Mouse (Mus musculus) hematopoietic stem cell, adult 5-6 weeks (primary cell): ENCODE measurements at regions not wholly inside any gene's neighbourhood (a gene's known extent, or its start where the extent isn't known, plus 50 kb on each side); places are given as distances from the start of the nearest gene placed in this dataset.
"Not testable (repeated sequence)": the region's sequence is repeated elsewhere in the genome, so short reads cannot be mapped to it uniquely, and the experiment has no call there.

Experiments used
- ATAC-seq, 2 experiments: fragments of 125-278 bp in 1 of 2; replicated peaks in 1 of 2; 2 replicates each; pipeline ENCODE4 v1.8.0; 2016 to 2017; ENCODE audit warnings: inconsistent platforms in 2 of 2, mild to moderate bottlenecking in 2 of 2, moderate number of reproducible peaks in 2 of 2, low read depth in 1 of 2, moderate TSS enrichment in 1 of 2; ENCODE audit not compliant: low FRiP score in 2 of 2, poor library complexity in 2 of 2, severe bottlenecking in 2 of 2, insufficient read depth in 1 of 2, low TSS enrichment in 1 of 2

DNA sequence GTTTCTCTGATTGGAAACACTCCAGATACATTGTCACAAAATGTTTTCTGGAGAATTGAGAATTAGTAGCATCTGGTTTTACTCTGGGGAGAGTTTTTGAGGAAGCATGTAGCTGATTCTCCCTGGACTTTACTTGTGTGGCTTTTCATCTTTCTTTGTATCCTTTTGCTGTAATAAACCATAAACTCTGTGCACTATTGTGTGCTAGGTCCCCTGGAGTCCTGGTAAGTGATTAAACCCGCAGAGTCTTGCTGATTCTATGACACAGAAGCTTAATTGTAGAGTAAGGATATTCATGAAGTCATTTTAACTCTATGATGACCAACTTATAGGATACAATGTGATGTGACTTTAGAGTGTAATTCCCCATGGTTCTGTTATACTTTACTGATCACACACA lies 486.1 kb upstream of the Slc39a10 start:
- ATAC-seq, result no peak

DNA sequence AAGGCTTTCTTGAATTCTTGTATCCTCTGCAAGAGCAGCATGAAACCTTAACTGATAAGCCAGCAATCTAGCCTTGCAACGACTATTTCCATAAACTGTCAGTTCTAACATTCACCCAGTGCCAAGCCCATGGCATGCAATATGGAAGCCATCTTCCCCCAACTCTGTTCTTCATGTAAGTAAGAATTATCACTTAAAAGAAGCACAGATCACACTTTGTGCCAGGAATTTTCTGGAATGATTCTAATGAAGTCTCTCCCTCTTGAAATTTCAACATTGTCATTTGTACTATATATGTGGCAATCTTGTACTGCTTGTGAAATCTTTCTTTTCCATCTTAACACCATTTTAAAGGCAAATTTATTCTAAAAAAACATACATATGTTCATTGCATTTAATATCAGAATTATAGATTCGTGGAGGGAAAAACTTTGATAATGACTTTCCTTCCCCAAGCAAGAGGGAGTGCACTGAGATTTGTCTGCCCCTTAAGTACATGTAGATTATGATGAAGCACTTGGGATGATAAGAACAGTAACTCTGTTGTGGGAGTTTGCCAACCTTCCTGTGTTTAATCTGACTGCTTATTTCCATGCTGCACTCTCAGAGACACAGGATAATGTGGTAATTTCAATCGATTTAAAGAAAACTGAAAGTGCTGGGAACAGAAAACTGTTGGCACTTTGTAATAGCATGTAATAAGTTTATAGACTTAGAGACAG lies 447.2 kb upstream of the Slc39a10 start:
- ATAC-seq, result no peak

DNA sequence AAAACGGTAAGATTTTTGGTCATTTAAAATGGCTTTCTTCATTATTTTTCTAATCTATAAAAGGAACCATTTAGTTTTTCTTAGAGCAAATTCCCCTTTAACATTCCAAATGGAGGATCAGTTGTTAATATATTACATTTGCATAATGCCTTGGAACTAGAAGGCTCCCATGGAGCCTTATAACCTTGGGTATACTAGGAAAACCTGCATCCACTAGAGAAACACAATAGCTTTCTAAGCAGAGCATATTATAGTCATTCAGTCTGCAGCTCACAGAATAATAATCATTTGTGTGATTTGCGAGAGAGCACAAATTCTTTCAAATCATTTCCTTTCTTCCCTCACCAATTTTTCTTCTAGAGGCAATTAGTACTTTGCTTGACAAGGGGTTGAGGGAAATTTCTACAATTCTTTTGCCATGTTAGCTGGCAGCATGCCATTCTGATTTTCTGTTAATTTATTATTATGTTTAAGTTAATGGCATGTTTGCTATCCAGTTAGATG lies 418.0 kb upstream of the Slc39a10 start:
- ATAC-seq, result no peak

DNA sequence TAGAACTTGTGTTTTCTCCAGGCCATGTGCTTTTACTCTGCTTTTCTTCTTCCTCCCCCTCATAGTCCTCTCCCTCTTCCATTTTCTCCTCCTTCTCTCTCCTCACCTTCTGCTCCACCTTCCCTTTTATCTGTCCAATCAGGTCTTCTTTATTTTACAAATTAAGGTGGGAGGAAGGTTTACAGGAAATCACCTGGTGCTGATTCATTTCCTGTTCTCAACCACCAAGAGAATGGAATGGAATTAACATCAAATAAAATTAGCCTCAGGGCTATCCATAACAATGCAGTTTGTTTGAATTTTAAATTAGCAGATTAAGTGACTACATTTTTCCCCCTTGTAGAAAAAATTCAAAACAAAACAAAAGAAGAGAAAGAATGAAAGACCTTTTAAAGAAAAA lies 414.3 kb upstream of the Slc39a10 start:
- no peak for ATAC-seq

DNA sequence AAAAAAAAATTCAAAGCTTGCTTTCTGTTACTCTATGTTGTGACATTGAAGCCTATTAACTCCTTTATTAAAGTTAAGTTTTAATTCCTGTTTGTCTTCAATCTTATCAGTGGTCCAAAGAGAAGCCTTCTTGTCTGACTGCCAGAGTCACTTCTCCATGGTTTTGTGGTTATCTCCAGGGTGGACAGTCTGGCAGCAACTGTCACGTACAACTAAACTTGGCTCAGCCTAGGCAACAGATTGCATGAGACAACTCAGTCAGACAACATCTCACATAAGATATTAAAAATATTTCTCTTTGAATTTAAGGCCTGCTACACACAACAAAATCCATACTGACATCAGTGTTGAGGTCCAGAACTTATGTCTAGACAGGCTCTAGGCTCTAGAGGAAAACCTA lies 406.7 kb upstream of the Slc39a10 start:
- no peak for ATAC-seq

DNA sequence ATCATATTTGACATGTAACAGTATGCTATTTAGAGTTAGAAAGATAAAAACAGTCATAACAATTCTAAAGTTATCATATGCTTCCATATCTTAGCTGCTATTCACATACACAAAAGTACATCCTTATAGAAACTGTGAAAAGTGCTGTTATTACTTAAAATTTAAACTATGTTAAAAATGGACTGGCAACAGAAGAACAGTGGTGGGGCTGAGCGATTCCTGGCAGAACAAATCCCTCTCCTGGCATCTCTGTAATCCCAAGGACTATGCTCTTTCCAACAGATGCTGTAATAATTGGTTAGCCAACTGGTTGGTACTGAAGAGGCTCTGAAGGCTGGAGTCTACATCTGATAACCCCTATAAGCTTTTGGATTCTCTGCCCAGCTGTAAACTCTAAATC lies 393.0 kb upstream of the Slc39a10 start:
- ATAC-seq, result no peak

DNA sequence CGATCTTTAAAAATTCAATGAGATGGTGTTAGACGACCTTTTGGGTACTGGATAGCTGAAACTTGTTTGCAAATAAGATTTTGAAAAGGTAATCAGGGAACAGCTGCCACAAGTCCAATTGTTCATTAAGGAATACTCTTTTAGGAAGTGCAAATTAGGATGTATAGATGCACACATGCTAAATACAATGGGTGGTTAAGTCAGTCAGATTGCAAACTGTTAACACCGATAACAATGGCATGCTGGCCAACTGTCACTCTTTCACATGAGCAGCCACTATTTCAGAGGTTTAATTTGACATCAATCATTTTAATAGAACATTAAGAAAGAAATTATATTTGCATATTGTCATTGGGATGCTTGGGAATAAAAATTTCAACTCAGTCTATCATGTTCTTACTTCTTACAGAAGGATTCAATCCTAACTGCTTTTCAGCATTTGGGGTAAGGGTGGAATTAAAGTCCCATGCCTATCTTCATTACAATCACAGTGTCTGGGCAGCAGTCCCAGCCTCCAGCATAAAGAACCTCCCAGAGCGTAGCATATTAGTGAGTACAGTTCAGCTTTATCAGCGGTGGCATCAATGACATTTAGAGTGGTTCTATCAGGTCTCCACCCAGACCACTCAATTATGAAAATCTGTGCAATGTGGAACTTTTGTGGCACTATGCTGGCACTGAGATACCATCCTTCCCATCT lies 385.8 kb upstream of the Slc39a10 start:
- no peak for ATAC-seq

DNA sequence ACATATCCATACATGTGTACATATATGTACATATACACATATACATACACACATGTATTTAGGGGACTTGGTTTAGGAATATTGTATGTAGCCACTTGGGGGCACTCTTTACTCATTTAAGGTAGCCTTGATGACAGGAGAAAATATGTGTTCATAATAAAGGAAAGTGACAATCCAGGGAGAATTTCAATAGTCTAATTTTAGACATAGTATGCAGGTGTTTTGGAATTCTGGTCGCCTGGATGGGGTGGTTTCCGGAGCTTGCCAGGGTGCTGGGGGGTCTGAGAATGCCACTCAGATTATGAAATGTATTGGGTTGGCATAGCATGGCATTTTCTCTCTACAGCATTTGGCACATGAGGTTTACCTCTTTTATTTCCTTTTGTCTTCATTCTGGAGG lies 385.2 kb upstream of the Slc39a10 start:
- ATAC-seq, result no peak; a peak in 1 of 4 replicates

DNA sequence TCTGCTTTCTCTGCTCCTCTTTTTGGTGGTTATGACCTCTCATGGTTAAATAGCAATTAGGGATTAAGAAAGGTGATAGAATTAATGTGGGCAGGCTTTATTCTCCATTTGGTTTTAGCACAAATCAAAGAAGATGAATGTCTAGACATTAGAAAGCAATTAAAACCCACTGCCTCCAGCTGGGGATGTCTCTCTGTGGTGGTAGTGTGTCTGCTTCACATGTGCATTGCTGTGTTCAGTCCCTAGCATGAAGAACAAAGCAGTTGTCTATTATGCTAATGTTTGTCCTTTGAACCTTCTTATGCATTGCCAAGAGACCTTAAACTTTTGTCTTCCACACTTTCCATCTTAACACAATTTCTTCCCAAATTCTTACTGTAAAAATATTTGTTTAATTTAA lies 379.5 kb upstream of the Slc39a10 start:
- no peak for ATAC-seq

DNA sequence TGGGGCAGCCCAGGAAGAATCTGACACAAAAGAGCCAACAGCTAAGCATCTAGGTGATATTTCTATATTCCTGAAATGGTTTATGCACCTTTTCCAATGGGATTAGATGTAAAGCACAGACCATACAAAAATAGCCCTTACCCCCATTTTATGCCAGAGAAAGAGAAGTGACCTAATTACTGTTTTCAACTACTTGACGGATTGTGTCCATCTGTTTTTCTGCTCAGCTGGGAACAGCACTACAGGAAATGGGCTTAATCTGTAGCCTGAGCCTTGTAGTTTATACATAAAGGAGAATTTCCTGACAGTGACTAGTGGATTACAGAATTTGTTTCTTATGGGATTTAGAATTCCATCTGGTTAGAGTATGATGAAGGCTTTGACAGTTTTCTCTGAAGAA lies 371.0 kb upstream of the Slc39a10 start:
- ATAC-seq, result no peak

DNA sequence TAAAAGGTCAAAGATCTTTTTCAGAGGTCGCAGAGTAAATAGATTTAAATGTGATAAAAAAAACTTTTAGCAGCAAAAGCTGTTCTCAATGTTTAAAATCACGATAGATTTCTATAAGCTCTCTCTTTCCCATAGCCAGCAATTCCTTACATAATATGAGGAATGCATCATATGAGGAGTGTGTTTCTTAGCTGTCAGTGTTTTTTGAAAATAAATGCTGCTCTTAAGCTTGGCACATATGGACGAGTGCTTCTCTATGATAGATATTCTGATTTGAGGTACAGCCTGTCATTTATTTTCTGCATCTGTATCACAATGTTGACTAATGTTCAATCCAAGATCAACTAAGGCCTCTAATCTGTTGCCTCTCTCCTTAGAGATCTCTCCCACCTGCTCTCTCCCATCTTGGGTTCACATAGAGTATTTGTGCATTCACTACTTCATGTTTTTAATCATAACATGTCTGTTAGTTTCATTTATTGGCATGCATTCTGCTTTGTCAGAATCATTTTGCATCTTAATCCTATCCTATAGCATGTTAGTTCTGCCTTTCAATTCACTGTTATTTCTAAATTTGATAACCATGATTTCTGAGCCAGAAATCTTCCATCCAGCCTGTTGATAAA lies 369.0 kb upstream of the Slc39a10 start:
- ATAC-seq, result no peak

DNA sequence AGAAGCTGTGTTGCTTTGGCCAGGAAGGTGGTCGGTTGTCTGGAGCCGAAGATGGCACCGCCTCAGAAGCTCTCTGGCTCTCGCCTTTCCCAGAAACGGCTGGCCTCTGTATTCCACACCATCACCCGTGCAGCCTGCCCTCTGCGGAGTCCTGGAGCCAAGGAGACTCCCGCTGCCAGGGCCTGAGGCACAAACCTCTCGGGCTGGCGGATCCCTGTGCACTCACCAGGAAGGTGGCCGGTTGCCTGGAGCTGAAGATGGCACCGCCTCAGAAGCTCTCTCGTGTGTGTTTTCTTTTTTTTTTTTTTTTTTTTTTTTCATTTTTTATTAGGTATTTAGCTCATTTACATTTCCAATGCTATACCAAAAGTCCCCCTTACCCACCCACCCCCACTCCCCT lies 358.1 kb upstream of the Slc39a10 start:
- not testable (repeated sequence) for ATAC-seq

DNA sequence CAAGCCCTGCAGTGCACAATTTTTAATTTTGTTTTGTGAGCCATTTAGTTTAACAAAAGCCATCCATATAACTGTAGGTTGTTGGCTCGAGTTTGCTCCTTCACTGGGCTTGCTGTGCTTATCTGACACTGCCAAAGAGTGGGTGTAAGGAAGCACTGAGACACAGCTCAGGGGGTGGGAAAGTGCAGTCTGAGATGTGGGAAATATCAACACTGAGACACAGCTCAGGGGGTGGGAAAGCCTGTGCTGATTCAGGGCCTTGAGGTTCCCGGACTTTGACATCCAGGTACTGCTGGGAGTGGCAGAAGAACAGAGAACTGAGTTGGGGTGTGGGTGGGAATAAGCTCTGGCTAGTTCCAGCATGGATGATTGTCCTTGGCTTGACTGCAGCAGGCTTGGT lies 324.4 kb upstream of the Slc39a10 start:
- no peak for ATAC-seq

DNA sequence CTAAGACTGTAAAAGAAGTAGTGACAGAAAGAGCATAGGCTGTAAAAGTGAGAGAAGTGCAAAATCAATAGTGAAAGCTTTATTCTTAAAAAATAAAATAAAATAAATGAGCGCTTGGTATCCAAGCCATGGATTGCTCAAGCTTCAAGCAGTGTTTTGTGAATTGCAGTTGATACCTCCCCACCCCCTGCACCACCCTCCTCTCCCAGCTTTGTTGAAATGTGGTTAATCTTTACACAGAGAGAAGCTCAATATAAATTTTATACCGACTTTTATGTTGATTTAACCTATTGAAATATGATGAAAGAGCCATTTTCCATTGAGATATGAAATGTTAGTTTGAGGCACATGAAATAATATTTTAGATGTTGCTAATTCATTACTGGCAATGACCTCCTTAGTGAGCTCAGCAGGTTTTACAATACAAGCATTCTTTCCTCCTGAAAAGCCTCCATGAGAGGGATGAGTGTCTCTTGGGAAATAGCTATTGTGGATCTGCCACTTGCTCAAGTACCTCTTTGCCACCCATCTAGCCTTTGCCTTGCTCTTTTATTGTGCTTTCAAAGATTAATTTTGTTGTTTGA lies 323.9 kb upstream of the Slc39a10 start:
- ATAC-seq, result no peak

DNA sequence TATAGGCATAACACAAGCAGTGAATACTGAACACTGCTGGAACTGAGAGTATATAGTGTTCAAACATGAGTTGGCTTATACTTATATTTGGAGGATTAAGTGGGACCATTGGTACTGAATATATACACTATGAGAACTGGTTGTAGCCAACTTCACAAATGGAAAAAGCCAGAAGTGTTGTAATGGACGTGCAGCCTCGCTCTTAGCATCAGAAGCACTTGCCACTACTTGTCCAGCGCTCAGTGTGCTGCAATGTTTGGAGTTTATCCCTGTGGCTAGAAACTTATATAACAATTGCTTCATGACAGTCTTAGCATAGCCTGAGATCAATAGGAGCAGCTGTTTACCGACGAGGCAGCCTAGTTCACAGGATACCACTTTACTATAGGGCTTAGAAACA lies 320.8 kb upstream of the Slc39a10 start:
- no peak for ATAC-seq

DNA sequence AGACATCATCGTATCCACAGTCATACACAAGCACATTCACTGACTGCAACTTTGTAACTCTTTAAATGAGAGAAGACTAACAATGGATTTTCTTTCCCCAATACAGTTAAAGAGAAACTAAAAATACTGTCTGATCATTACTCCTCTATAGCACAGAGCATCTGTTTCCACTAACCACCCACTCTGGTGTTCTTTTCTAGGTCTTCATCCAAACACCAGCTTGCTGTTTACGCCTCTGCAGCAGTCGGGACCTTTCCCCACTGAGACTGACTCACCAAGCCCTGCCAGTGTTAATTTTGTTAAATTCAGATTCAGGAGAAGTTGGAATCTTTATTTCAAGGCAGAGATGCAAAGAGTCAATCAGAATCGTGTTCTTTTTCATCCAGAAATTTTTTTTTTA lies 300.3 kb upstream of the Slc39a10 start:
- ATAC-seq, result no peak

DNA sequence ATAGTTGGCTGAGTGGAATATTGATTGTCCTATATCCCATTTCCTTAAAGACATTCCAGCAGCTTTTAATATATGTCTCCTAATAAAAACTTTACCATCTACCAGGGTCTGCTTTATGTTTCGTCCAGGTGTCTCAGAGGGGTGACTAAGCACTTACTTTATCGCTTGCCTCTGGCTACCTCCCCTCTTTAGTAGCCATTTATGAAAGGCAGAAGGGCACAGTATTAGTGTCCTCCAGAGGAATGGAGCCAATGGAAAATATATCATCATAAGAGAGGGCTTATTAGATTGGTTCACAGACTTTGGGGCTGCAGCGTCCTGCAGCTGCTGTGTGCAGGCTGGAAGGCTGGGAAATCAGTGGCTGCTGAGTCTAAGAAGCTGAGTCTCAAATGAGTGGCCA lies 271.8 kb upstream of the Slc39a10 start:
- no peak for ATAC-seq

DNA sequence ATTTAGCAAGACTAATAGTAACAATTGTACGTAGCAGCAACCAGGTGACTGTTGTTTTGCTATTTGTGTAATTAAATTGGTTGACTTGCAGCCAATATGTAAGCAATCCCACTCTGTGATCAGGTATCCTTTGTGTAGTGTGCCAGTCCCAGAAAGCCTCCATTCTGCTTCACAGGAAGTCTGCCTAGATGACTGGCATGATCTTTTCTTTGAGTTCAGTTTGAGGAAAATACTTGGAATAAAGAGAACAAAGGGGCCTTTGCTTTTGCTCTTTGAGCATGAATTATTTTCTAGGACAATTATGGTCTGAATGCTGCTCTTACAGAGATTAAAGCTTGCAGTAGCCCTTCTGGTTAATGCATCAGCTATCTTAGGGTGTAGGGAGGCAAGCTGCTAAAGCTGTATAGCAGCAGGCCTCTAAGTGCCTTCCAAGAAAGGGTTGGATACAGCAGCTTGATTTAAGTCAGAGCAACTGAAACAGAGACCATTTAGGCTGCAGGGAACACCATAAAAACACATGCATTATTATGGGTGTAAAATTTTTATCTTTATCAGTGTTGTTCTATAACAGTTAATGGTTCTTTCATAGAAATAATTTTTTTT lies 271.3 kb upstream of the Slc39a10 start:
- ATAC-seq, result no peak
